Mouse (Mus musculus) erythroblast, embryonic 14.5 days (primary cell): ENCODE results near the gene Ppp1r35.

Experiments
- GATA1 ChIP-seq: IDR thresholded peaks from 2 replicates; pipeline ENCODE4 v1.6.1; 2012; ENCODE audit warnings: low read length, inconsistent platforms, mixed read lengths
- TAL1 ChIP-seq: IDR thresholded peaks from 3 replicates; pipeline ENCODE4 v1.6.1; 2012; ENCODE audit warnings: low read length, inconsistent platforms, mixed read lengths

- TF ChIP-seq GATA1, result no peak
- TF ChIP-seq TAL1, result no peak
These were observed 5.9 kb downstream of the Ppp1r35 start for GRCm38 (mm10) chr5:137784546-137784945.
